In the genomic region with DNA sequence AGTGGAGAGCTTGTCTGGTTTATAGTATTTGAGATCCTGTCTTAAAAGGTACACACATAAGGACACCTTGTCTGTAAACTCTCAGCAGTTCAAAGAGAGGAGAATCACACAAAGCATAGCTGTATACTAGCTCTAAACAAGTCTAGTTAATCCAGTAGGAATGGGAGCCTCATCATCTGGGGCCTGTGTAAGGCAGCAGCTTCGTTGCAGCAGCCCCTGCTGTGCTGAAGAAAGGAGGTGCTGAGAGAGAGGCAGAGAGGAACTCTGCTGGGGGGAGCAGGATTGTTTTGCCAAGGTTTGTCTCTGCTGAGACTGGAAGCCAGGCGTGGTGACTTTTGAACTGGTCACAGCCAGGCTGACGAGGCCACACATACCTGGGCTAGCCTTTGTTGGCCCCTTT, we compare ENCODE assay signal across 27 mouse cellular contexts.
DNase-seq lines count a peak whose midpoint lies in the region; ATAC-seq and TF ChIP-seq lines count a peak whose summit lies in the region.
"Had no signal": no experiment of that assay in that cellular context is flagged by ENCODE, and none has a peak within 500 bp of the region (broad histone marks: within the 10 kb centered on the region; RNA-seq: fewer than 3 reads in every experiment).

No protein-coding gene starts in this region.

- DNase-seq in forebrain, embryonic 10.5 days (ENCODE audit: extremely low spot score, low spot score): no peak
- no peak for DNase-seq in hindbrain, embryonic 10.5 days (ENCODE audit: low spot score)
- DNase-seq in midbrain, embryonic 11.5 days (ENCODE audit: low spot score, missing footprints): peak; percentile 79
- DNase-seq in midbrain, postnatal 0 days (ENCODE audit: low spot score): no peak
- DNase-seq in embryonic facial prominence, embryonic 10.5 days (ENCODE audit: low spot score): peak; percentile 7
- no peak for DNase-seq in left cerebral cortex, postnatal 25 days (ENCODE audit: low spot score in 2 of 2)
- DNase-seq: adrenal gland, adult 2 months; cerebellum, adult 11-12 months; cerebellum, postnatal 10 days; gastrocnemius, postnatal 10 days; heart, postnatal 14 days; kidney, postnatal 36 days; layer of hippocampus, postnatal 36 days; lung, postnatal 36 days; retina, postnatal 1 day; thymus, adult 2 months; thymus, postnatal 4 days had no signal

- no peak for ATAC-seq in forebrain, embryonic 16.5 days
- no peak for ATAC-seq in hindbrain, embryonic 13.5 days (ENCODE audit: low FRiP score)
- ATAC-seq in midbrain, embryonic 11.5 days (ENCODE audit: low FRiP score): no peak
- ATAC-seq in midbrain, postnatal 0 days (ENCODE audit: low FRiP score): no peak
- ATAC-seq: intestine, postnatal 0 days had no signal

- H3K9me3 ChIP-seq in forebrain, embryonic 10.5 days: no peaks in the 10 kb centered on the region
- H3K9me3 ChIP-seq in forebrain, embryonic 16.5 days (ENCODE audit: control insufficient read depth, low read length): no peaks in the 10 kb centered on the region
- no peaks in the 10 kb centered on the region for H3K9me3 ChIP-seq in hindbrain, embryonic 10.5 days
- no peaks in the 10 kb centered on the region for H3K9me3 ChIP-seq in hindbrain, embryonic 13.5 days
- no peaks in the 10 kb centered on the region for H3K9me3 ChIP-seq in midbrain, embryonic 11.5 days (ENCODE audit: control insufficient read depth, low read length)
- H3K9me3 ChIP-seq in midbrain, postnatal 0 days (ENCODE audit: low read length): no peaks in the 10 kb centered on the region
- no peaks in the 10 kb centered on the region for H3K9me3 ChIP-seq in embryonic facial prominence, embryonic 10.5 days
- H3K9me3 ChIP-seq: embryonic facial prominence, embryonic 15.5 days; heart, embryonic 12.5 days; hindbrain, embryonic 15.5 days; limb, embryonic 12.5 days; lung, embryonic 15.5 days; megakaryocyte, embryonic 14.5 days had no signal

- WGBS in forebrain, embryonic 10.5 days: 11% methylated on average over 3 of the region's 3 CpGs
- 16% methylated on average over 3 of the region's 3 CpGs for WGBS in forebrain, embryonic 16.5 days
- WGBS in hindbrain, embryonic 10.5 days: 9% methylated on average over 3 of the region's 3 CpGs
- WGBS in hindbrain, embryonic 13.5 days: 21% methylated on average over 3 of the region's 3 CpGs
- WGBS in midbrain, embryonic 11.5 days: 5% methylated on average over 3 of the region's 3 CpGs
- 30% methylated on average over 3 of the region's 3 CpGs for WGBS in midbrain, postnatal 0 days
- 25% methylated on average over 3 of the region's 3 CpGs for WGBS in embryonic facial prominence, embryonic 10.5 days

- H3K27me3 ChIP-seq in forebrain, embryonic 10.5 days (ENCODE audit: poor library complexity, severe bottlenecking): peaks cover 20% of the 10 kb centered on the region
- H3K27me3 ChIP-seq in forebrain, embryonic 16.5 days (replicated peaks; ENCODE audit: control insufficient read depth, insufficient read depth, low read length): no peaks in the 10 kb centered on the region
- peaks cover 52% of the 10 kb centered on the region for H3K27me3 ChIP-seq in hindbrain, embryonic 10.5 days (ENCODE audit: insufficient read depth, poor library complexity, severe bottlenecking)
- 0 out of 2 replicates have a peak, but pooled peaks cover 3% of the 10 kb centered on the region for H3K27me3 ChIP-seq in hindbrain, embryonic 13.5 days
- H3K27me3 ChIP-seq in midbrain, embryonic 11.5 days (ENCODE audit: control insufficient read depth, insufficient read depth, low read length): 0 out of 2 replicates have a peak, but pooled peaks cover 2% of the 10 kb centered on the region
- no peaks in the 10 kb centered on the region for H3K27me3 ChIP-seq in midbrain, postnatal 0 days (ENCODE audit: insufficient read depth, low read length)
- peaks cover 13% of the 10 kb centered on the region; the same call in 1 of the 2 replicates for H3K27me3 ChIP-seq in embryonic facial prominence, embryonic 10.5 days (replicated peaks; ENCODE audit: low read depth, poor library complexity, severe bottlenecking)
- H3K27me3 ChIP-seq: embryonic facial prominence, embryonic 15.5 days; heart, embryonic 12.5 days; limb, embryonic 12.5 days; lung, embryonic 15.5 days; megakaryocyte, embryonic 14.5 days had no signal

- H3K4me3 ChIP-seq in forebrain, embryonic 10.5 days: no peak overlapping the region
- no peak overlapping the region for H3K4me3 ChIP-seq in forebrain, embryonic 16.5 days (replicated peaks; ENCODE audit: low read length)
- no peak overlapping the region for H3K4me3 ChIP-seq in hindbrain, embryonic 10.5 days
- H3K4me3 ChIP-seq in hindbrain, embryonic 13.5 days: no peak overlapping the region
- no peak overlapping the region for H3K4me3 ChIP-seq in midbrain, embryonic 11.5 days (ENCODE audit: low read depth, low read length)
- no peak overlapping the region for H3K4me3 ChIP-seq in midbrain, postnatal 0 days (ENCODE audit: low read depth, low read length)
- H3K4me3 ChIP-seq in embryonic facial prominence, embryonic 10.5 days: no peak overlapping the region
- H3K4me3 ChIP-seq: embryonic facial prominence, embryonic 15.5 days; heart, embryonic 12.5 days; hindbrain, embryonic 15.5 days; limb, embryonic 12.5 days; lung, embryonic 15.5 days; megakaryocyte, embryonic 14.5 days had no signal

- peak overlapping the region; percentile 44; the same call in 1 of the 2 replicates for H3K27ac ChIP-seq in forebrain, embryonic 10.5 days
- H3K27ac ChIP-seq in forebrain, embryonic 16.5 days (ENCODE audit: low read length): no peak overlapping the region
- peak overlapping the region; percentile 56; the same call in 1 of the 2 replicates for H3K27ac ChIP-seq in hindbrain, embryonic 10.5 days
- no peak overlapping the region for H3K27ac ChIP-seq in hindbrain, embryonic 13.5 days
- H3K27ac ChIP-seq in midbrain, embryonic 11.5 days (ENCODE audit: low read depth, low read length): no peak overlapping the region
- no peak overlapping the region for H3K27ac ChIP-seq in midbrain, postnatal 0 days (ENCODE audit: low read depth, low read length)
- no peak overlapping the region for H3K27ac ChIP-seq in embryonic facial prominence, embryonic 10.5 days (replicated peaks)
- H3K27ac ChIP-seq: embryonic facial prominence, embryonic 15.5 days; hindbrain, embryonic 15.5 days; limb, embryonic 12.5 days; liver, embryonic 14.5 days; lung, embryonic 15.5 days had no signal

- H3K4me1 ChIP-seq in forebrain, embryonic 10.5 days: peaks cover 36% of the 10 kb centered on the region
- no peaks in the 10 kb centered on the region for H3K4me1 ChIP-seq in forebrain, embryonic 16.5 days (replicated peaks; ENCODE audit: control insufficient read depth, insufficient read depth, low read length)
- H3K4me1 ChIP-seq in hindbrain, embryonic 10.5 days (replicated peaks): peaks cover 29% of the 10 kb centered on the region
- peaks cover 10% of the 10 kb centered on the region for H3K4me1 ChIP-seq in hindbrain, embryonic 13.5 days (replicated peaks)
- H3K4me1 ChIP-seq in midbrain, embryonic 11.5 days (ENCODE audit: control insufficient read depth, insufficient read depth, low read length): no peaks in the 10 kb centered on the region
- no peaks in the 10 kb centered on the region for H3K4me1 ChIP-seq in midbrain, postnatal 0 days (ENCODE audit: insufficient read depth, low read length)
- peaks cover 17% of the 10 kb centered on the region for H3K4me1 ChIP-seq in embryonic facial prominence, embryonic 10.5 days
- H3K4me1 ChIP-seq: embryonic facial prominence, embryonic 15.5 days; heart, embryonic 12.5 days; hindbrain, embryonic 15.5 days had no signal

- H3K4me2 ChIP-seq in forebrain, embryonic 16.5 days (ENCODE audit: low read length): no peak overlapping the region
- H3K4me2 ChIP-seq in hindbrain, embryonic 13.5 days: no peak overlapping the region
- H3K4me2 ChIP-seq in midbrain, embryonic 11.5 days: no peak overlapping the region
- H3K4me2 ChIP-seq in midbrain, postnatal 0 days (ENCODE audit: low read depth, low read length, poor library complexity, severe bottlenecking): no peak overlapping the region
- H3K4me2 ChIP-seq: embryonic facial prominence, embryonic 15.5 days; heart, embryonic 12.5 days; hindbrain, embryonic 15.5 days; limb, embryonic 12.5 days; lung, embryonic 15.5 days had no signal

- no peak overlapping the region for H3K9ac ChIP-seq in forebrain, embryonic 16.5 days (replicated peaks; ENCODE audit: low read depth, low read length)
- H3K9ac ChIP-seq in hindbrain, embryonic 13.5 days: no peak overlapping the region
- H3K9ac ChIP-seq in midbrain, embryonic 11.5 days (ENCODE audit: low read length): no peak overlapping the region
- H3K9ac ChIP-seq in midbrain, postnatal 0 days (replicated peaks; ENCODE audit: low read length, poor library complexity, severe bottlenecking): no peak overlapping the region
- H3K9ac ChIP-seq: embryonic facial prominence, embryonic 15.5 days; heart, embryonic 12.5 days; hindbrain, embryonic 15.5 days; limb, embryonic 12.5 days; liver, embryonic 14.5 days; lung, embryonic 15.5 days had no signal

- TF ChIP-seq CTCF in midbrain, postnatal 0 days (IDR thresholded peaks at IDR 0.05): no peak

- H3K36me3 ChIP-seq in forebrain, embryonic 10.5 days (replicated peaks): peaks cover 10% of the 10 kb centered on the region; the same call in 1 of the 2 replicates
- H3K36me3 ChIP-seq in forebrain, embryonic 16.5 days (ENCODE audit: control insufficient read depth, insufficient read depth): peaks cover 4% of the 10 kb centered on the region
- H3K36me3 ChIP-seq in hindbrain, embryonic 10.5 days: peaks cover 15% of the 10 kb centered on the region; the same call in 1 of the 2 replicates
- H3K36me3 ChIP-seq in hindbrain, embryonic 13.5 days: peaks cover 40% of the 10 kb centered on the region
- H3K36me3 ChIP-seq in midbrain, embryonic 11.5 days (ENCODE audit: control insufficient read depth, insufficient read depth, low read length): no peaks in the 10 kb centered on the region
- peaks cover 25% of the 10 kb centered on the region for H3K36me3 ChIP-seq in midbrain, postnatal 0 days (ENCODE audit: insufficient read depth, low read length)
- H3K36me3 ChIP-seq in embryonic facial prominence, embryonic 10.5 days (replicated peaks): peaks cover 18% of the 10 kb centered on the region

- intact Hi-C loops in left cerebral cortex, postnatal 25 days (cut with DNase I): no loop called here

Comparison
In these comparisons a context has a peak if more than half of its experiments do, and no peak if none do; other contexts are left out.
1. DNase-seq: peak in midbrain, embryonic 11.5 days (single experiment) and embryonic facial prominence, embryonic 10.5 days (single experiment); none in forebrain, embryonic 10.5 days (single experiment), hindbrain, embryonic 10.5 days (single experiment), midbrain, postnatal 0 days (single experiment) and left cerebral cortex, postnatal 25 days (0 of 2).
2. H3K27ac ChIP-seq: peak in forebrain, embryonic 10.5 days (single experiment) and hindbrain, embryonic 10.5 days (single experiment); none in forebrain, embryonic 16.5 days (single experiment), hindbrain, embryonic 13.5 days (single experiment), midbrain, embryonic 11.5 days (single experiment), midbrain, postnatal 0 days (single experiment) and embryonic facial prominence, embryonic 10.5 days (single experiment).